Mouse (Mus musculus) neural tube, embryonic 15.5 days (tissue): Measurements from ENCODE around the gene Irf8. TPM values are rescaled to one million over a fixed set of nuclear protein-coding genes. Genes with fewer than 3 reads are reported as not detected.

Experiments
- ATAC-seq: fragments of 200-750 bp; cut with Nextera tagmentation; 2 replicates; pipeline ENCODE4 v1.8.0; 2017; ENCODE audit warnings: mild to moderate bottlenecking, moderate TSS enrichment, moderate library complexity; ENCODE audit not compliant: low FRiP score
- H3K27ac ChIP-seq: fragments of 300-500 bp; sonication (generic); replicated peaks from 2 replicates; pipeline ENCODE4 v1.5.1; 2015; ENCODE audit warnings: mild to moderate bottlenecking, inconsistent platforms
- H3K27me3 ChIP-seq: fragments of 300-500 bp; sonication (generic); replicated peaks from 2 replicates; pipeline ENCODE4 v1.6.1; 2015; ENCODE audit warnings: inconsistent platforms
- H3K36me3 ChIP-seq: fragments of 300-500 bp; sonication (generic); 2 replicates; pipeline ENCODE4 v1.6.1; 2015; ENCODE audit warnings: inconsistent platforms
- H3K4me1 ChIP-seq: fragments of 300-500 bp; sonication (generic); 2 replicates; pipeline ENCODE4 v1.6.1; 2015; ENCODE audit warnings: inconsistent platforms
- H3K4me2 ChIP-seq: fragments of 300-500 bp; sonication (generic); 2 replicates; pipeline ENCODE4 v1.6.1; 2015; ENCODE audit warnings: inconsistent platforms, mild to moderate bottlenecking, moderate library complexity
- H3K4me3 ChIP-seq: fragments of 300-500 bp; sonication (generic); replicated peaks from 2 replicates; pipeline ENCODE4 v1.5.1; 2015; ENCODE audit warnings: mild to moderate bottlenecking, inconsistent platforms
- H3K9ac ChIP-seq: fragments of 300-500 bp; sonication (generic); replicated peaks from 2 replicates; pipeline ENCODE4 v1.6.1; 2015; ENCODE audit warnings: mild to moderate bottlenecking, inconsistent platforms
- H3K9me3 ChIP-seq: fragments of 300-500 bp; sonication (generic); replicated peaks from 2 replicates; pipeline ENCODE4 v1.6.1; 2016; ENCODE audit warnings: inconsistent platforms
- WGBS: fragments of 180-500 bp; shearing (Covaris S2); methylation state at CpG from one replicate; pipeline ENCODE4 v1.1.7; 2015; ENCODE audit warnings: mixed read lengths; 5-methylcytosine and 5-hydroxymethylcytosine counted together
- polyA plus RNA-seq: library from polyadenylated mRNA; unstranded; fragments of >200 nt; fragmentation: Nextera tagmentation; extraction: Ambion mirVana; gene quantifications from 2 replicates; pipeline ENCODE4 v1.2.1, GENCODE M21; 2015

The Irf8 gene
- polyA plus RNA-seq, 1 experiment from 2014 or later: 4.9 TPM

GRCm38 (mm10) chr8:120755306-120756297, 19.4 kb downstream of the Irf8 start:
- H3K4me1 ChIP-seq: no peaks in the 10 kb centered on the region
- no peaks in the 10 kb centered on the region for H3K27me3 ChIP-seq
- H3K9ac ChIP-seq: no peak overlapping the region
- H3K4me3 ChIP-seq: no peak overlapping the region
- H3K27ac ChIP-seq: no peak overlapping the region
- no peak for ATAC-seq
- H3K36me3 ChIP-seq: no peaks in the 10 kb centered on the region
- H3K4me2 ChIP-seq: no peak overlapping the region
- WGBS: 17% methylated on average over 19 of the region's 19 CpGs
- H3K9me3 ChIP-seq: no peaks in the 10 kb centered on the region

DNA sequence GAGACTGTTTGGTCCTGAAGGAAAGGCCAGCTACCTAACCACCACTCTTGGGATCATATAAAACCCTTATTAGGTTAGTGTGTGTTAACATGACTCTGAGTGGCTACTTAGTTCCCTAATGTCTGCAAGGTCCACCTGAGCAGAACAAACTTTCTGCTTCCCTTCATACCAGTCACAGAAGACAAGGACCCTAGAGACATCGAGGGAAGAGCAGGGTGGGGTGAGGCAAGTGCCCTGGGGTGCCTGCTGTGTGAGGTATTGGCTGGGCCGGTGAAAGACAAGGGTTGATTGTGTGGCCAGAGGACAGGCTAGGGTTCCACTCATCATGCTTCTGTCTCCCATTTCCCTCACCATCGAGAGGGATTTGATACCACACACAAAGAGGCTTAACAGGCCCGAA, 21.8 kb downstream of the Irf8 start:
- no peaks in the 10 kb centered on the region for H3K4me1 ChIP-seq
- H3K27ac ChIP-seq: no peak overlapping the region
- H3K4me3 ChIP-seq: no peak overlapping the region
- ATAC-seq: no peak
- no peaks in the 10 kb centered on the region for H3K36me3 ChIP-seq
- H3K9me3 ChIP-seq: no peaks in the 10 kb centered on the region
- no peaks in the 10 kb centered on the region for H3K27me3 ChIP-seq
- H3K9ac ChIP-seq: no peak overlapping the region
- no peak overlapping the region for H3K4me2 ChIP-seq
- 55% methylated on average over 4 of the region's 4 CpGs for WGBS

GRCm38 (mm10) chr8:120759847-120760246, 23.7 kb downstream of the Irf8 start:
- Histone ChIP-seq H3K27ac (no peak overlapping the region), H3K4me3 (no peak overlapping the region), H3K4me2 (no peak overlapping the region), H3K9me3 (no peaks in the 10 kb centered on the region), H3K27me3 (no peaks in the 10 kb centered on the region), H3K4me1 (no peaks in the 10 kb centered on the region), H3K9ac (no peak overlapping the region), H3K36me3 (no peaks in the 10 kb centered on the region)
- ATAC-seq: no peak
- 91% methylated on average over 6 of the region's 6 CpGs for WGBS

- no peaks in the 10 kb centered on the region for H3K4me1 ChIP-seq
- 83% methylated on average over 19 of the region's 19 CpGs for WGBS
These were observed 24.4 kb downstream of the Irf8 start for GRCm38 (mm10) chr8:120760341-120761215.

GRCm38 (mm10) chr8:120763267-120763666, 27.1 kb downstream of the Irf8 start:
- H3K9me3 ChIP-seq: no peaks in the 10 kb centered on the region
- H3K36me3 ChIP-seq: no peaks in the 10 kb centered on the region
- no peak for ATAC-seq
- no peak overlapping the region for H3K9ac ChIP-seq
- 80% methylated on average over 5 of the region's 5 CpGs for WGBS
- H3K4me2 ChIP-seq: no peak overlapping the region
- no peaks in the 10 kb centered on the region for H3K27me3 ChIP-seq
- H3K4me1 ChIP-seq: no peaks in the 10 kb centered on the region
- H3K4me3 ChIP-seq: no peak overlapping the region
- H3K27ac ChIP-seq: no peak overlapping the region

More at GRCm38 (mm10) chr8:120760341-120761215, 24.4 kb downstream of the Irf8 start:
- Histone ChIP-seq H3K27me3 (no peaks in the 10 kb centered on the region), H3K4me3 (no peak overlapping the region), H3K27ac (no peak overlapping the region), H3K9ac (no peak overlapping the region), H3K9me3 (no peaks in the 10 kb centered on the region), H3K4me2 (no peak overlapping the region), H3K36me3 (no peaks in the 10 kb centered on the region)
- no peak for ATAC-seq

DNA sequence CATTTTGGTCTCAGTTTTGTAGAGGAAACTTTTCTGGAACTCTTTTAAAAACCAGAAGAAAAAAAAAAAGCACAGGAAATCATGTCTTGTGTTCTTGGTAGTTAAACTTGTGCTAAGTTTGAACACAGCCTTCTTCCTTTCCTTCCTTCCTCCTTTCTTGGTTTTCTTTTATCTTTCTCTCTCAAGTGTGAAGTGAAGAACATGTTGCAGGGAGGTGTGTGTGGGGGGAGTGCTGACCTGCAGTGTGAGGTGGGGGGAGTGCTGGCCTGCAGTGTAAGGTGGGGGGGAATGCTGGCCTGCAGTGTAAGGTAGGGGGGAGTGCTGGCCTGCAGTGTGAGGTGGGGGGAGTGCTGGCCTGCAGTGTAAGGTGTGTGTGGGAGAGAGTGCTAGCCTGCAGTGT, 28.5 kb downstream of the Irf8 start:
- Histone ChIP-seq H3K27me3 (no peaks in the 10 kb centered on the region), H3K4me2 (no peak overlapping the region), H3K4me3 (no peak overlapping the region), H3K36me3 (no peaks in the 10 kb centered on the region), H3K9ac (no peak overlapping the region), H3K4me1 (no peaks in the 10 kb centered on the region), H3K27ac (no peak overlapping the region), H3K9me3 (no peaks in the 10 kb centered on the region)
- no peak for ATAC-seq

- Histone ChIP-seq H3K9ac (no peak overlapping the region), H3K9me3 (no peaks in the 10 kb centered on the region), H3K4me2 (no peak overlapping the region), H3K4me1 (no peaks in the 10 kb centered on the region), H3K36me3 (no peaks in the 10 kb centered on the region), H3K4me3 (no peak overlapping the region), H3K27me3 (no peaks in the 10 kb centered on the region), H3K27ac (no peak overlapping the region)
- WGBS: 38% methylated on average over 3 of the region's 3 CpGs
- ATAC-seq: no peak
These were observed 30.5 kb downstream of the Irf8 start for GRCm38 (mm10) chr8:120766622-120767021.

DNA sequence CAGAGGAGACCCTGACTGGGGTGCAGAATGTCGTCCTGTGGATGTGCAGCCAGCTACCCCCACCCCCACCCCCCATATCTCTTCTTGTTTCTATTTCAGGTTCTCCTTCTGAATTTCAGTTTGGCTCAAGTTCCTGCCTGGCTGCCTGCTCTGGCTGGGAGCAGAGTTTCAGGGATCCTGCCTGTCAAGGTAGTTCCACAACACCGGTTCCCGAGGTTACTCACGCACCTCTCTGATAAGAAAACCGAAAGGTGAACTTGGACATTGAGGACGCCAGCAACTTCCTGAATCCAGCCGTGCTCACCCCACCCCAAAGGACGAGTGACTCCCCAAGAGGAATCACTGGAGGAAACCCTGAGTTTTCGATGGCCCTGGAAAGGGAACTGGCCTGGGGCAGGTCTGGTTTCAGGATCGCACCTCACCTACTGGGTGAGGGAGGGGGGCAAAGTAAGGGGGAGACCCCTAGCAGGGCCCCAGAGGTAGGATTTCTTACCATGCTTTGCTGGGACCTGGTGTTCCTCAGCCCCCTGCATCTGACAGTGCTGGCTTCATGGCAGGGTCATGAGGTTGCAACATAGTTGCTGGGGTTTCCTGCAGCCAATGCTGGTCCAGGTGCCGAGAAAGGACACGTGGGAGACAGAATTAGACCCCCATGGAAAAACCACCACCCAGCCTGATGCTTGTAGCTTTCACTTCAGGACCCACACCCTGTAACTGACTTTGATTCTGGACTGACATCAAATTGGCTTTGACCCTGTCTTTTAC, 32.5 kb downstream of the Irf8 start:
- Histone ChIP-seq H3K4me3 (no peak overlapping the region), H3K4me1 (no peaks in the 10 kb centered on the region), H3K27ac (no peak overlapping the region), H3K36me3 (no peaks in the 10 kb centered on the region), H3K4me2 (no peak overlapping the region), H3K9ac (no peak overlapping the region), H3K27me3 (no peaks in the 10 kb centered on the region), H3K9me3 (no peaks in the 10 kb centered on the region)
- 79% methylated on average over 12 of the region's 12 CpGs for WGBS
- no peak for ATAC-seq

- Histone ChIP-seq H3K27me3 (peaks cover 4% of the 10 kb centered on the region; the same call in 1 of the 2 replicates), H3K36me3 (no peaks in the 10 kb centered on the region), H3K4me3 (no peak overlapping the region), H3K9ac (no peak overlapping the region), H3K4me2 (no peak overlapping the region), H3K4me1 (0 out of 2 replicates have a peak, but pooled peaks cover 3% of the 10 kb centered on the region), H3K9me3 (no peaks in the 10 kb centered on the region), H3K27ac (no peak overlapping the region)
- no peak for ATAC-seq
- WGBS: 91% methylated on average over 10 of the region's 10 CpGs
These were observed 41.0 kb downstream of the Irf8 start for GRCm38 (mm10) chr8:120777184-120777583.

- H3K4me1 ChIP-seq: 0 out of 2 replicates have a peak, but pooled peaks cover 3% of the 10 kb centered on the region
- H3K36me3 ChIP-seq: no peaks in the 10 kb centered on the region
- no peak overlapping the region for H3K4me2 ChIP-seq
- WGBS: 56% methylated on average over 13 of the region's 13 CpGs
- no peak overlapping the region for H3K4me3 ChIP-seq
- no peak for ATAC-seq
- H3K9me3 ChIP-seq: no peaks in the 10 kb centered on the region
- no peak overlapping the region for H3K9ac ChIP-seq
- H3K27me3 ChIP-seq: peaks cover 4% of the 10 kb centered on the region; the same call in 1 of the 2 replicates
- no peak overlapping the region for H3K27ac ChIP-seq
These were observed 41.6 kb downstream of the Irf8 start for GRCm38 (mm10) chr8:120777732-120778131.

DNA sequence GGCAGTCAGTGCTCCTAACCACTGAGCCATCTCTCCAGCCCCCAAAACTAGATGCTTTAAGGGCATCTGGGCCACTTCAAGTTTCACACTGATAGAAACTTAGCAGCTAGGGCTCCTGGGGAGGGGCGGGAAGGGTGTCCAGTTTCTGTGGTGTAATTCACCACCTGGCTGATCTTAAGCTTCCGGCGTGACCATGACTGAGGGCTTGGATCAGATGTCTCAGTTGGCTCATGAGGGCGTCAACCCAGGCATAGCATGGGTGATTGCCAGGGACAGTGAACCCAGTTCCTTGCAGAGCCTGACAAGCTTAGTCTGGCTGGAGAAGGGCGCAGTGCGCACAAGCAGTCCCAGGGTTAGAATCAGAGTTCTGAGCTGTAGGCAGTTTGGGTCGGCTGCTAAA, 42.9 kb downstream of the Irf8 start:
- Histone ChIP-seq H3K4me3 (no peak overlapping the region), H3K9me3 (no peaks in the 10 kb centered on the region), H3K4me2 (no peak overlapping the region), H3K36me3 (no peaks in the 10 kb centered on the region), H3K4me1 (0 out of 2 replicates have a peak, but pooled peaks cover 3% of the 10 kb centered on the region), H3K27ac (no peak overlapping the region), H3K9ac (no peak overlapping the region), H3K27me3 (peaks cover 4% of the 10 kb centered on the region; the same call in 1 of the 2 replicates)
- ATAC-seq: no peak
- WGBS: 98% methylated on average over 7 of the region's 7 CpGs
